Mouse (Mus musculus): Measurements from ENCODE around the gene Akap8. TPM values are rescaled to one million over a fixed set of nuclear protein-coding genes. Genes with fewer than 3 reads are reported as not detected.

Akap8 gene
- polyA plus RNA-seq, 1 experiment = 113 TPM

- 87% methylated on average over 2 of the region's 2 CpGs for whole genome bisulfite sequencing
- TF ChIP-seq POLR2A (IDR thresholded peaks at IDR 0.05; ENCODE audit: borderline replicate concordance, control insufficient read depth, low read depth, low read length) (no peak), CTCF (IDR thresholded peaks at IDR 0.05; ENCODE audit: control insufficient read depth, insufficient read depth, low read length) (no peak)
- Histone ChIP-seq H3K27ac (ENCODE audit: control insufficient read depth, insufficient read depth, low read depth, low read length, poor library complexity) (no peak overlapping the region), H3K4me3 (replicated peaks; ENCODE audit: control insufficient read depth, low read depth, low read length) (no peak overlapping the region), H3K4me1 (ENCODE audit: control insufficient read depth, insufficient read depth, low read length) (no peaks in the 10 kb centered on the region; the same call in 1 of the 2 replicates)
Measured at GRCm38 (mm10) chr17:32257452-32257851, 63.6 kb downstream of the Akap8 start.

- no peak for TF ChIP-seq CTCF (IDR thresholded peaks at IDR 0.05; ENCODE audit: control insufficient read depth, insufficient read depth, low read length)
- no peak for TF ChIP-seq POLR2A (IDR thresholded peaks at IDR 0.05; ENCODE audit: borderline replicate concordance, control insufficient read depth, low read depth, low read length)
- no peaks in the 10 kb centered on the region; the same call in 1 of the 2 replicates for H3K4me1 ChIP-seq (ENCODE audit: control insufficient read depth, insufficient read depth, low read length)
- WGBS = 87% methylated on average over 2 of the region's 2 CpGs
- no peak overlapping the region for H3K27ac ChIP-seq (ENCODE audit: control insufficient read depth, insufficient read depth, low read depth, low read length, poor library complexity)
- no peak overlapping the region for H3K4me3 ChIP-seq (replicated peaks; ENCODE audit: control insufficient read depth, low read depth, low read length)
Measured at GRCm38 (mm10) chr17:32256896-32257295, 64.1 kb downstream of the Akap8 start.

Other genes with a start within 250 kb of the Akap8 start
- 3.7 and 7.2 TPM in 2 replicates for gene Notch3, start 154.4 kb downstream of the Akap8 start, polyA plus RNA-seq (2011; ENCODE audit: insufficient read depth, insufficient read length, low replicate concordance, missing spikeins)
- gene Ephx3, start 131.7 kb downstream of the Akap8 start, polyA plus RNA-seq (2011; ENCODE audit: insufficient read depth, insufficient read length, low replicate concordance, missing spikeins) = 0.93 TPM in 1 of 2 replicates, not detected in the other
- 43.6 and 129 TPM in 2 replicates for gene Brd4, start 36.5 kb downstream of the Akap8 start, polyA plus RNA-seq (2011; ENCODE audit: insufficient read depth, insufficient read length, low replicate concordance, missing spikeins)
- gene Akap8l, start 29.4 kb upstream of the Akap8 start, polyA plus RNA-seq (2011; ENCODE audit: insufficient read depth, insufficient read length, low replicate concordance, missing spikeins) = 141 and 225 TPM in 2 replicates
- 11.8 and 15.5 TPM in 2 replicates for gene Wiz, start 68.2 kb upstream of the Akap8 start, polyA plus RNA-seq (2011; ENCODE audit: insufficient read depth, insufficient read length, low replicate concordance, missing spikeins)
- 20.7 and 58.8 TPM in 2 replicates for gene Rasal3, start 82.3 kb upstream of the Akap8 start, polyA plus RNA-seq (2011; ENCODE audit: insufficient read depth, insufficient read length, low replicate concordance, missing spikeins)
- 0.95 and 3.4 TPM in 2 replicates for gene Pglyrp2, start 102.9 kb upstream of the Akap8 start, polyA plus RNA-seq (2011; ENCODE audit: insufficient read depth, insufficient read length, low replicate concordance, missing spikeins)
- 0.88 and 0.95 TPM in 2 replicates for gene Cyp4f39, start 131.5 kb upstream of the Akap8 start, polyA plus RNA-seq (2011; ENCODE audit: insufficient read depth, insufficient read length, low replicate concordance, missing spikeins)
- gene Cyp4f17, start 184.8 kb upstream of the Akap8 start, polyA plus RNA-seq (2011; ENCODE audit: insufficient read depth, insufficient read length, low replicate concordance, missing spikeins) = 2.1 and 3.3 TPM in 2 replicates
- gene Cyp4f16, start 215.3 kb upstream of the Akap8 start, polyA plus RNA-seq (2011; ENCODE audit: insufficient read depth, insufficient read length, low replicate concordance, missing spikeins) = 3.4 and 10.1 TPM in 2 replicates

All from bone marrow, adult 2 months (tissue).